Mouse (Mus musculus) embryo, embryonic 10 days (tissue): ENCODE results near the gene Eaf2.

ENCODE experiments used
- DNase-seq: peaks from one replicate; pipeline ENCODE4 v3.0.0-alpha.2; 2015; ENCODE audit warnings: low spot score

Gene Eaf2

DNA sequence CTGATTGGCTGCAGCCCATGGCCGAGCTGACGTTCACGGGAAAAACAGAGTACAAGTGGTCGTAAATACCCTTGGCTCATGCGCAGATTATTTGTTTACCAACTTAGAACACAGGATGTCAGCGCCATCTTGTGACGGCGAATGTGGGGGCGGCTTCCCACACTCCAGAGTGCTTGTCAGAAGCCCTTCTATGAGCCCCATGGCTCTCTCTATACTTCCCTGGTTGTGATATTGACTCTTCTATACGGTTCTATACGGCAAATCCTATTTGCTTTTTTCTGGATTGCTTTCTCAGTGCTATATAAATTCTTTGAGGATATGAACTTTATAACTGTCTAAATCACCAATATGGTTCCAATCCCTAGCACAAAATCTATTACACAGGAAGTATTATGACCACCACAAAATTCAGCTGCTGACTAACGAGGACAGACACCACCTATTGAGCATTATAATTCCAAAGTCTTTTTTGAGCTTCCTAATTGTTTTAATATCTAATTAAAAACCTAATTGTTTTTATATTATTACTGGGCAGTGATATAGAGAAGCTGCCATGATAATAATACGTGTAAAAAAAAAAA lies 104.5 kb downstream of the Eaf2 start:
- DNase-seq, result no peak

DNA sequence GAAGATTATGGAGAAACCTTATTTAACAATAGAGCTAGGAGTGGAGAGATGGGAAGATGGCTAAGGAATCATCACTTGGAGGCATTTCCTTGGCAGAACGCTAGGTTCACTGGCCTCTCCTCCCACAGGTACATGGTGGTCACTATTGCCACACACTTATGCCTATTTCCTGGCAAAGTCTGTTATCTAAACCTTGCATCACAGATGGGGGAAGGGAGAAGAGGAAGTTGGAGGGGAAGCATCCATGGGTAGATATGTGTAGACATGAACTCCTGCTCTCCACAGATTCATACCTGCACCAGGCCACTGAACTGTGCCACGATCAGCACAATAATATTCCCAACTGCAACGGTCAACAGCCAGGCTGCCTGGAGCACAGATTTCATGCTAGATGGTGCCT lies 122.8 kb downstream of the Eaf2 start:
- DNase-seq, result no peak

DNA sequence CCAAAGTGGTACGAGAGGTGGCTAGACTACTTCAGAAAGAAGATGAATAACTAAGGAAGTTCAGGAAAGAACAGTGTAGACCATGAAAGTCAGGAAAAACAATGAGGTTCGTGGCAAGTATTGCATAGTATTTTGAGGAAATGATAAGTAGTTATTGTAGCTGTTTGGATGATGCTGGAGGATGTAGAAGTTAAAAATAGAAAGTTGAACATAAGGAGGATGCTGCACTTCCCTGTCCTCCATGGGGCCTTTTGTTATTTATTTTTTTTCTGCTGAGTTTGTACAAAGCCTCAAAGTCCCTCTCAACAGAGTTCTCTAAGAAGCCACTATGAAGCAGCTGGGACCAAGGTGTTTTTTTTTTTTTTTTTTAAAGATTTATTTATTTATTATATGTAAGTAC lies 127.0 kb downstream of the Eaf2 start:
- DNase-seq, result no peak

DNA sequence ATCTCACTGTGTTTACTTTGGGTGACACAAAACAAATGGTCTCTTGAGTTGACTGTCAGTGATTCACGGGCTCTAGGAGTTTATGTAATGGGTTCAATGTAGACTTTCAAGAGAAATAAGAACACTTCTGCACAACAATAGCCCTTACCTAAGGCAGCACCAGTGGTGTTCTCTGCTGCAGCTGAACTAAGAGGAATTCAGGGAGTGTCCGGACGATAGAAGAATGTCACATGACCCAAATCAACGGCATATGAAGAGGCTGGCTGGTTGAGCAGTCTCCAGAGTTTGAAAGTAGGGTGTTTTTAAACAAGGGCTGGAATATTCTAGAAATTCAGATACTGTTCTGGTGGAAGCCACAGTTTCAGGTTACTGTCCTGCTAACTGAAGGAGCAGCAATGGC lies 127.7 kb downstream of the Eaf2 start:
- no peak for DNase-seq

DNA sequence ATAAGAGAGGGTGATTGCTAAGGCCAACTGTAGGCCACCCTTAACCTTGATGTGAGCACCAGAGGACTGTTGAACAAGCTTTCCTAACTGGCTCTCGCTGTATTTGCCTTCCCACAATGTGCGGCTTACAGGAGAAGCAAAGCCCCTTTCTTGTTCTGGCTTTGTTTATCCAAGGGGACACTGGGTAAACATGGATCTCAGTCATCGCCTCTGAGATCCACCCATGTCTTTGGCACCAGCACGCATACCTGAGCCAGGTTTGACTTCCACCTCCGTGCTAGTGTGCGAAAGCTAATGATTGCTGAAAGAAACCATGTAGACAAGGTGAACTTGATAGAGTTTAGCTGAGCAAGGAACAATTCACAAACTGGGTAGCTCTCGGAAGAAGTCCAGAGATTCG lies 131.2 kb downstream of the Eaf2 start:
- no peak for DNase-seq
